Mouse (Mus musculus): ENCODE measurements around the gene Gm42421. TPM values are rescaled to one million over a fixed set of nuclear protein-coding genes. Genes with fewer than 3 reads are reported as not detected.
A peak's percentile ranks its signal among the peaks of the same experiment; 100 is the strongest.

Gene Gm42421
- polyA plus RNA-seq, 1 experiment: 0.25 TPM

DNA sequence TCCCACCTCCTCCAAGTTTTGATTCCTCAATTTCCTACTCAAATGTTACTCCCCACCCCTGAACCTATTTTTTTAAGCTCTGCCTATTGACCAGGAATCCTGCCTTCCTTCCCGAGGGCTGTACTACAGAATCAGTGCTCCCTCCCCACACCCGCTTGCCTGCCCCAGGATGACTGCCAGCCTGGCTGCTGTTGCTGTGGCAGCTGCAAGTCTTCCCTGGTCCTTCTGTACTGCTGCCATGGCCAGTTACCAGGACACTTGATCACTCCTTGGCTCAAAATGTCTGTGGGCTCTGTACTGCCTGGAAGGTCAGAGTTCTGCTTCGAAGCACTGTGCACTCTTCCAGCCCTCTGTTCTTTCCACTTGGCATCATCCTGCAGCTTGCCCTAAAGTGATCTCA, 25.9 kb upstream of the Gm42421 start:
- Histone ChIP-seq H3K27me3 (ENCODE audit: control insufficient read depth, insufficient read depth, insufficient read length) (no peaks in the 10 kb centered on the region), H3K79me2 (ENCODE audit: control insufficient read depth, insufficient read depth) (peaks cover 34% of the 10 kb centered on the region), H3K36me3 (ENCODE audit: control insufficient read depth, insufficient read depth) (peaks cover 74% of the 10 kb centered on the region)

DNA sequence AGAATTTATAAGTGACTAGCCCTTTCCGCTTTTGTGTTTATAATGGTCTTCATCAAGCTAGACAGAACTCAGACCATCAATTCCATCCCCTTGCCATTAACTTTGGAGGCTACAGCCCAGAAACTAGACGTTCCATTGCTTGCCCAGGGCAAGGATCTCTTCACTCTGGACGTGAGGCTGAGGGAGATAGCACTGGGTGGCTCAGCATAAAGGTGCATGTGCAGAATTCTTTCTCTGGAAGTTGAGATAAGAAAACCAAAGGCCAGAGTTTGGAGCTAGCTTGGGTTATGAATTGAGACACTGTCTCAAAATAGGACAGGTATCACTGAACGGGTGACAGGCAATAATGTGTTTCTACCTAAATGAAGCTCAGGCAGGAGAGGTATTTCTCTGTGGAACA, 24.2 kb upstream of the Gm42421 start:
- peaks cover 29% of the 10 kb centered on the region for H3K79me3 ChIP-seq (ENCODE audit: low read depth)
- TF ChIP-seq CTCF (IDR thresholded peaks at IDR 0.05; ENCODE audit: control insufficient read depth, insufficient read depth, insufficient read length) (no peak), CEBPB (IDR thresholded peaks at IDR 0.05; ENCODE audit: low read depth) (no peak), MYOG (IDR thresholded peaks at IDR 0.05; ENCODE audit: control insufficient read depth, extremely low read depth, insufficient read length) (no peak)
- H3K36me3 ChIP-seq (ENCODE audit: control insufficient read depth, insufficient read depth): peaks cover 73% of the 10 kb centered on the region
- H3K79me2 ChIP-seq (ENCODE audit: control insufficient read depth, insufficient read depth): peaks cover 51% of the 10 kb centered on the region
- H3K27me3 ChIP-seq (ENCODE audit: control insufficient read depth, insufficient read depth, insufficient read length): no peaks in the 10 kb centered on the region
- no peak overlapping the region for H3K4me3 ChIP-seq (ENCODE audit: insufficient read depth, poor library complexity, severe bottlenecking)
- no peak overlapping the region for H3ac ChIP-seq (ENCODE audit: control insufficient read depth, insufficient read length, low read depth)

More for the DNA sequence above, 25.9 kb upstream of the Gm42421 start:
- H3K4me3 ChIP-seq (ENCODE audit: insufficient read depth, poor library complexity, severe bottlenecking): no peak overlapping the region
- TF ChIP-seq MAX (IDR thresholded peaks at IDR 0.05) (no peak), CEBPB (IDR thresholded peaks at IDR 0.05; ENCODE audit: low read depth) (no peak), CTCF (IDR thresholded peaks at IDR 0.05; ENCODE audit: control insufficient read depth, insufficient read depth, insufficient read length) (no peak), MYOG (IDR thresholded peaks at IDR 0.05; ENCODE audit: control insufficient read depth, extremely low read depth, insufficient read length) (no peak), USF1 (IDR thresholded peaks at IDR 0.05; ENCODE audit: low read depth) (no peak)
- H3ac ChIP-seq (ENCODE audit: control insufficient read depth, insufficient read length, low read depth): no peak overlapping the region
- peaks cover 14% of the 10 kb centered on the region for H3K79me3 ChIP-seq (ENCODE audit: low read depth)

DNA sequence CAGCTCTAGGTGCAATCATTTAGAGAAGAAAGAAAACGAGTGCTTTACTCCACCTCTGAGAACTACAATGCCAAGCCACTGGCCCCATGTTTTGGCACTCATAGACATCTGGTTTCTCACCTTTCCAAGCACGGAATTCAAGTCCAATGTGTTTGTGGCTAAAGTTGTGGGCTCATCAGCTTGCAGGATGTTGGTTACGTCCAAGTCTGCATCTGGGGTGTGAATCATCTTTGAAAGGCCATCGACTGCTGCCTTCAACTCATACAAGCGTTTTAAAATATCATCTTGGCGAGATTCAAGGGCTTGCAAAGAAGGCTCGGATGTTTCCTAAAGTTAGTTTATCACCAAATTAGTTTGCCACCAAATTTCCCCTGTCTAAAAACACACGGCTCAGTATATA, 21.5 kb upstream of the Gm42421 start:
- no peak overlapping the region for H3ac ChIP-seq (ENCODE audit: control insufficient read depth, insufficient read length, low read depth)
- H3K79me2 ChIP-seq (ENCODE audit: control insufficient read depth, insufficient read depth): peaks cover 74% of the 10 kb centered on the region
- TF ChIP-seq MYOG (IDR thresholded peaks at IDR 0.05; ENCODE audit: control insufficient read depth, extremely low read depth, insufficient read length) (no peak), MAX (IDR thresholded peaks at IDR 0.05) (no peak), CTCF (IDR thresholded peaks at IDR 0.05; ENCODE audit: control insufficient read depth, insufficient read depth, insufficient read length) (no peak), MYOD1 (IDR thresholded peaks at IDR 0.05; ENCODE audit: control insufficient read depth, insufficient read length, low read depth) (no peak), USF1 (IDR thresholded peaks at IDR 0.05; ENCODE audit: low read depth) (no peak), CEBPB (IDR thresholded peaks at IDR 0.05; ENCODE audit: low read depth) (no peak), FOSL1 (IDR thresholded peaks at IDR 0.05; ENCODE audit: insufficient read depth, low read length, poor library complexity, severe bottlenecking) (no peak)
- no peaks in the 10 kb centered on the region for H3K27me3 ChIP-seq (ENCODE audit: control insufficient read depth, insufficient read depth, insufficient read length)
- peaks cover 43% of the 10 kb centered on the region for H3K79me3 ChIP-seq (ENCODE audit: low read depth)
- no peak overlapping the region for H3K4me3 ChIP-seq (ENCODE audit: insufficient read depth, poor library complexity, severe bottlenecking)
- H3K36me3 ChIP-seq (ENCODE audit: control insufficient read depth, insufficient read depth): peaks cover 56% of the 10 kb centered on the region

DNA sequence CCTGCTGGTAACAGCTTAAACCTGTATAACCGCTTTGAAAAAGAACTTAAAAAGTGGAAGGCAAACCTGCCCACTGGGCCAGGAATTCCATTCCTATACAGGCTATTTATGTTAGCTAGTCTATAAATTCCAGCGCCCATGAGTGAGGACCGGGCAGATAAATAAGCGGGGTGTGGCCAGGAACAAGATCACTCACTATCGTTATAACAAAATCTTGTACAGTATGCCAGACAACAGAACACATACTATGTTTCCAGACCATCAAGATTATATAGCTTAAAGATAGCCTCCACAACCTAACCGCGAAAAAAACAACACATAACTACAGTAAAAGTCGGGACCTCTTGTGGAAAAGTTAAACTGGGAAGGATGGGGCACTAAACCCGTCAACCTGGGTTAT, 19.0 kb upstream of the Gm42421 start:
- H3K36me3 ChIP-seq (ENCODE audit: control insufficient read depth, insufficient read depth): peaks cover 48% of the 10 kb centered on the region
- H3K4me3 ChIP-seq (ENCODE audit: insufficient read depth, poor library complexity, severe bottlenecking): peak overlapping the region; percentile 63
- peak overlapping the region; percentile 74 for H3ac ChIP-seq (ENCODE audit: control insufficient read depth, insufficient read length, low read depth)
- TF ChIP-seq CEBPB (IDR thresholded peaks at IDR 0.05; ENCODE audit: low read depth) (no peak), MYOG (IDR thresholded peaks at IDR 0.05; ENCODE audit: control insufficient read depth, extremely low read depth, insufficient read length) (no peak), USF1 (IDR thresholded peaks at IDR 0.05; ENCODE audit: low read depth) (no peak), MYOD1 (IDR thresholded peaks at IDR 0.05; ENCODE audit: control insufficient read depth, insufficient read length, low read depth) (no peak), FOSL1 (IDR thresholded peaks at IDR 0.05; ENCODE audit: insufficient read depth, low read length, poor library complexity, severe bottlenecking) (no peak), CTCF (IDR thresholded peaks at IDR 0.05; ENCODE audit: control insufficient read depth, insufficient read depth, insufficient read length) (no peak), MAX (IDR thresholded peaks at IDR 0.05) (no peak)
- no peaks in the 10 kb centered on the region for H3K27me3 ChIP-seq (ENCODE audit: control insufficient read depth, insufficient read depth, insufficient read length)
- H3K79me3 ChIP-seq (ENCODE audit: low read depth): peaks cover 51% of the 10 kb centered on the region
- H3K79me2 ChIP-seq (ENCODE audit: control insufficient read depth, insufficient read depth): peaks cover 97% of the 10 kb centered on the region

DNA sequence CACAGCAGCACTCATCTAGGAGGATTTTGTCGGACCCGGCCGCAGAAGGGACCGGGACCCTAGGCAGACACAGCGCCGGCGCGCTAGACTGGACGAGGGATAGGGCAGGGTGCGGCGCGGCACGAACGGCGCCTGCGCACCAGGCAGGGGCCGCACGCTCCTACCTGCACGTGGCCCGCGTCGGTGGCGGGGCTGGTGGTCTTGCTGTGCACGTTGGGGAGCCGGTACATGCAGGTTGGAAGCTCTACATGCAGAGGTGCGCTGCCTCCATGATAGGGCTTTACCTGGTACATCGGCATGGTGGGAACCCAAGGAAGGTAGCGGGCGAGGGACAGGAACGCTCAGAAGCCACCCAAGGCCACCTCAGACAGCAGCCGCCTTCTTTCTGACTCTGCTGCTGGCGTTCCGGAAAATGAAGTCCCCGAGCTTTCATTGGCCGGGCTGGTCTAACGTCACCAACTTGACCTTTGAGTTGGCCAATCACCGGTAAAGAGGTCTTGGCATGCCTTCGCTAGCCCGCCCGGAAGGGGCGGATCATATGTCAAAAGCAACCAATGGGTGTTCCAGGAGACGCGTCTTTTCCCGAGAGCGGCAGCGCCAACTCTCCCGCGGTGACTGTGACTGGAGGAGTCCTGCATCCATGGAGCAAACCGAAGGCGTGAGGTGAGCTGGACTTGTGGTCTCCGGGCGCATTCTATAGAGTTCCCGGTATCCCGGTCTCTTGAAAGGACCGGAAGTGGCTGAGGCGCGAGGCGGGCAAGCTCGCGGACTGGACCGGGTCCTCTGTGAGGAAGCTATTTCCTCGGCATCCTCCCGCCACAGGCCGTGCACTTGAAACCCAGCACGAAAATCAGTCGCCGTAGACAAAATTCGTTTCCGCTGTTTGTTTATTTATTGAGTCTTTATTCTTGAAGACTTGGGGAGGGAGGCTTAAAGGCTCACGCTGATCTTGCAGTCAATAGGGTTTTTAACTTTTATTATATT, 18.3 kb upstream of the Gm42421 start, which contains the start of the genes Aimp2 and Pms2:
Gene Aimp2 (minus strand): TSS at position 431 of the 984 bp plus-strand sequence.
Gene Pms2 (plus strand): TSS at position 548 of the 984 bp plus-strand sequence.
- Histone ChIP-seq H3ac (ENCODE audit: control insufficient read depth, insufficient read length, low read depth) (peak within 1 kb of the TSS; percentile 77), H3K79me2 (ENCODE audit: control insufficient read depth, insufficient read depth) (peaks cover 95% of the 10 kb centered on the region), H3K4me3 (ENCODE audit: insufficient read depth, poor library complexity, severe bottlenecking) (peak within 1 kb of the TSS; percentile 63), H3K27me3 (ENCODE audit: control insufficient read depth, insufficient read depth, insufficient read length) (no peaks in the 10 kb centered on the region), H3K79me3 (ENCODE audit: low read depth) (peaks cover 53% of the 10 kb centered on the region), H3K36me3 (ENCODE audit: control insufficient read depth, insufficient read depth) (peaks cover 44% of the 10 kb centered on the region)
- TF ChIP-seq CTCF (IDR thresholded peaks at IDR 0.05; ENCODE audit: control insufficient read depth, insufficient read depth, insufficient read length) (no peak), MAX (IDR thresholded peaks at IDR 0.05) (peak; percentile 96)

DNA sequence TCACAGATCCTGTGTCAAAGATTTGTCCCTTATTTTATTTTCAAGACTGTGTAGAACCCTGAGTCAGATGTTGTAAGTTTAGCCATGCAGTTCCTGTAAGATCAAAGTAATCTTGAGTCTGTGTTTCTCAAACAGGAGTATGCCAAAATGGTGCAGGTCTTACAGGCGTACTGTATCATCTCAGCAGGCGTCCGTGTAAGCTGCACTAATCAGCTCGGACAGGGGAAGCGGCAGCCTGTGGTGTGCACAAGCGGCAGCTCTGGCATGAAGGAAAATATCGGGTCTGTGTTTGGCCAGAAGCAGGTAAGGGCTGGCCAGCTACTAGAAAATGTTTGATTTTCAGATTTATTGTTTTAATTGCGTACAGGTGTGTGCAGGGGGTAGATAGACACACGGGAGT, 11.8 kb upstream of the Gm42421 start:
- Histone ChIP-seq H3K36me3 (ENCODE audit: control insufficient read depth, insufficient read depth) (peaks cover 60% of the 10 kb centered on the region), H3ac (ENCODE audit: control insufficient read depth, insufficient read length, low read depth) (no peak overlapping the region), H3K79me3 (ENCODE audit: low read depth) (peaks cover 11% of the 10 kb centered on the region), H3K4me3 (ENCODE audit: insufficient read depth, poor library complexity, severe bottlenecking) (no peak overlapping the region), H3K79me2 (ENCODE audit: control insufficient read depth, insufficient read depth) (peaks cover 33% of the 10 kb centered on the region), H3K27me3 (ENCODE audit: control insufficient read depth, insufficient read depth, insufficient read length) (no peaks in the 10 kb centered on the region)
- TF ChIP-seq MYOD1 (IDR thresholded peaks at IDR 0.05; ENCODE audit: control insufficient read depth, insufficient read length, low read depth) (no peak), CTCF (IDR thresholded peaks at IDR 0.05; ENCODE audit: control insufficient read depth, insufficient read depth, insufficient read length) (no peak), MAX (IDR thresholded peaks at IDR 0.05) (no peak), USF1 (IDR thresholded peaks at IDR 0.05; ENCODE audit: low read depth) (no peak)

Measured in C2C12 (cell line).